Mouse (Mus musculus) megakaryocyte, embryonic 14.5 days (primary cell): ENCODE data around the gene Ppcdc. TPM values are rescaled to one million over a fixed set of nuclear protein-coding genes. Genes with fewer than 3 reads are reported as not detected.

ENCODE experiments used
- H3K27me3 ChIP-seq: replicated peaks from 2 replicates; pipeline ENCODE3; 2012; ENCODE audit warnings: inconsistent platforms
- H3K36me3 ChIP-seq: replicated peaks from 2 replicates; pipeline ENCODE3; 2012; ENCODE audit warnings: low read length, inconsistent platforms, mixed read lengths
- H3K4me1 ChIP-seq: 2 replicates; pipeline ENCODE4 v1.6.1; 2012; ENCODE audit warnings: inconsistent platforms
- H3K4me3 ChIP-seq: replicated peaks from 2 replicates; pipeline ENCODE3; 2012; ENCODE audit warnings: moderate library complexity, mild to moderate bottlenecking, inconsistent platforms
- H3K9me3 ChIP-seq: 2 replicates; pipeline ENCODE4 v1.6.1; 2012; ENCODE audit warnings: inconsistent platforms
- FLI1 ChIP-seq: IDR thresholded peaks from 2 replicates; pipeline ENCODE4 v1.6.1; 2012; ENCODE audit warnings: low read length, inconsistent platforms, mixed read lengths
- GATA1 ChIP-seq: IDR thresholded peaks from 3 replicates; pipeline ENCODE4 v1.6.1; 2012; ENCODE audit warnings: mixed read lengths, low read length, inconsistent platforms, borderline replicate concordance
- polyA plus RNA-seq: library from polyadenylated mRNA; stranded (reverse); fragments of >175 nt; gene quantifications from 2 replicates; pipeline ENCODE4 v1.2.3, GENCODE M21; 2012; ENCODE audit warnings: low replicate concordance; ENCODE audit not compliant: insufficient read depth

Ppcdc gene
- polyA plus RNA-seq, 1 experiment = 20.9 TPM

DNA sequence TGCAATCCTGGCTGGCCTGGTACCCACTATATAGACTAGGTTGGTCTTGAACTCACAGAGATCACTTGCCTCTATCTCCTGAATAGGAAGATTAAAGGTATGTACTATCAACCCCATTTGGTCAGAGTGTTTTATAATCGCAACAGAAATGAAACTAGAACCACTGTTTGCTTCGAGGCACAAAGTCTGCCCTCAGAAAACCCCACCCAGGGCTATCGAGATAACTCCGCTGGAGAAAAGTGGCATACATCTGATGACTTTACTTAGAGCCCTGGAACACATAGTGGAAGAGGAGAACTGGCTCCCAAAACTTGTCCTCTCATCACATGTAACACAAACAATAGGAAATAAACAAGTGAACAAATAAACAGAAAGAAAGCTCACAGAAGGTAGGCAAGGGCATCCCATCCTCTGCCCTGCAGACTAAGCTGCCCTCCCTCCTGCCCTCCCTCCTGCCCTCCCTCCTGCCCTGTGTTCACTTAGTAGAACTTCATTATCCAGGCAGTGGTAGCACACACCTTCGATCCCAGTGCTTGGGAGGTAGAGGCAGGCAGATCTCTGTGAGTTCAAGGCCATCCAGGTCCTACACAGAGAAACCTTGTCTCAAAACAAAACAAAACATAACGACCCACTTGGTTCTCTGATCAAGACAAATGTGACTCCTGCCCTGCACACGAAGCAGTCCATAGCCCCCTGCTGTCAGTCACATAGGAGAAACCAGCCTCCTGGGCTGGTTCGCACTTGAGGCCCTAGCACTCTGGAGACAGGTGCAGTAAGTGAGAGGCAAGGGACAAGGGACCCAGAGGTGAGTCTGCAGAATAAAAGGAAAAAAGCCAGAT, 12.9 kb upstream of the Ppcdc start:
- TF ChIP-seq GATA1 (no peak), FLI1 (no peak)
- Histone ChIP-seq H3K36me3 (peaks cover 63% of the 10 kb centered on the region), H3K4me1 (peaks cover 29% of the 10 kb centered on the region), H3K9me3 (peaks cover 8% of the 10 kb centered on the region), H3K4me3 (no peak overlapping the region), H3K27me3 (peaks cover 4% of the 10 kb centered on the region)

DNA sequence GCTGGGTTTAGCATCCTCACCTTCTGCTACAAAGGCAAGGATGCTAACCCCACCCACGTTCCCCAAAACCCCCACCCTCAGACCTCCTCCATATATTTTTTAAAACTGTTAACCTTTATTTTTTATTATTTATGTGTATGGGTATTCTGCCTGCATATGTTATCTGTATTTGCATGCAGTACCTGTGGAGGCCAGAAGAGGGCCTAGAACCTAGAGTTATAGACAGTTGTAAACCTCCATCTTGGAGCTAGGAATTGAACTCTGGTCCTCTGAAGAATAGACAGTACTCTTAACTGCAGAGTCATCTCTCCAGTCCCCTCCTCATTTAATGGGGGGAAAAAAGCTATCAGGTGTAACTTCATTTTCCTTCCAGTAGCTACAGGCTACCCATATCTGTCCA, 9.8 kb upstream of the Ppcdc start:
- Histone ChIP-seq H3K36me3 (peaks cover 89% of the 10 kb centered on the region), H3K4me3 (no peak overlapping the region), H3K4me1 (peaks cover 13% of the 10 kb centered on the region), H3K27me3 (peaks cover 14% of the 10 kb centered on the region), H3K9me3 (peaks cover 8% of the 10 kb centered on the region)
- TF ChIP-seq GATA1 = no peak
- TF ChIP-seq FLI1 = no peak

DNA sequence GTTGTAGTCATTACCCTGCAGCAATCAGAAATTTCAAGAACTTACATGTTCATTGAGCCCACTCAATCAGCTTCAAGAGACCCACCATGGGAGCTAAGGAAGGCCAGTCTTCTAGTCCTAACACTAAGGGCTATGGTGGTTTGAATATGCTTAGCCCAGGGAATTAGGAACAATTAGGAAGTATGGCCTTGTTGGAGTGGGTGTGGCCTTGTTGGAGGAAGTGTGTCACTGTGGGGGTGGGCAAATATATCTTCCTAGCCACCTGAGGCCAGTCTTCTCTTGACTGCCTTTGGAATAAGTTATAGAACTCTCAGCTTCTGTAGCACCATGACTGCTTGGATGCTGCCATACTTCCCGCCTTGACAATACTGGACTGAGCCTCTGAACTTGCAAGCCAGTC, 696 bp upstream of the Ppcdc start:
- no peaks in the 10 kb centered on the region for H3K9me3 ChIP-seq
- H3K36me3 ChIP-seq = peaks cover 73% of the 10 kb centered on the region
- H3K27me3 ChIP-seq = peaks cover 8% of the 10 kb centered on the region
- peaks cover 57% of the 10 kb centered on the region for H3K4me1 ChIP-seq
- TF ChIP-seq FLI1 = no peak
- no peak for TF ChIP-seq GATA1
- peak overlapping the region; percentile 50 for H3K4me3 ChIP-seq

DNA sequence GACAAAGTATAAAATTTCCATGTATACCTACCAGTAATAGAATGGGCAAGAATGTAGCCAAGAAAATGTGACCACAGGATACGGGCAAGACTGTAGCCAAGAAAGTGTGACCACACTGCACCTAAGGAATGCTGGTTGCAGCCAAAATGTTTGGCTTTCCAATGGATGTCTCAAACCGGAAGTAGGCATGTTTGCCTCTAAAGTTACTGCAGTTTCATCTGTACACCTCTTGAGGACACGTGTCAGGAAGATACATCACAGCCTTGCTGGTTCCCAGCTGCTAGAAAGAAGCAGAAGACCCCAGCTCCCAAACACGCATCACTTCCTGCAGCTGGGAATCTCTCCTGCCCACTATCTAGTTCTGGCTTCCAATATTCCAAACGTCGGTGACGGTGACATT, 841 bp downstream of the Ppcdc start:
- no peaks in the 10 kb centered on the region for H3K27me3 ChIP-seq
- peaks cover 72% of the 10 kb centered on the region for H3K4me1 ChIP-seq
- peak overlapping the region; percentile 94 for H3K4me3 ChIP-seq
- no peaks in the 10 kb centered on the region for H3K9me3 ChIP-seq
- no peak for TF ChIP-seq FLI1
- no peak for TF ChIP-seq GATA1
- H3K36me3 ChIP-seq = peaks cover 75% of the 10 kb centered on the region

DNA sequence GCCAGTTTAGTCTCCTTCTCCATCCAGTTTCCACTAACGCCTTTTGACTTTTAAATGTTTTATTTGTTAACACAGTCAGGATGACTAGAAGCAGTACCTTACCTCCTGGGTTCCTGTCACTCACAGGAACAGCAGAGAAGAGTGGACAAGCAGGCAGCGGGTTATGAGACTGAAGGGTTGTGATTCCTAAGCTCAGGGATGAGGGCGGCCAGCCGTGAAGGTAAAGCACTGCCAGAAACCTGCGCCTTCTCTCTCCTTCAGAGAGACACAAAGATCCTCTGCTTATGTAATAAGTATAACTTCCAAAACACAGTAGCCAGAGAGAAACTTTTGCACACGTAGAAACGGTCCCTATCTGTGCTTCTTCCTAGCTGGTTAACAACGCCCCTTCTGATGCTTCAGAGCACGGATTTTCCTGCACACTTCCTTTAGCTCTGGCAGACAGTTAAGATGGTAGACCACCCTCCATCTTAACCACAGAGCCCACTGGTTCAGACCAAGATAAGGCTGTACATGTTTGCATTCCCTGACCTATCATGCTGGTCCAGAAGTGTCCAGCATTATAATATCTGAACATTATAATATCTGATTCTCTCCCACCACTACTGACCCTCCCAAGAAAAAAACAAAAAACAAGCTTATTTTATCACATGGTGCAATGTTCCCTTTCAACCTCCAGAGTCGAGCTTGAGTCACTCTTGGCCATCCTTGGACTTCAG, 1.9 kb downstream of the Ppcdc start:
- H3K4me3 ChIP-seq = no peak overlapping the region
- no peaks in the 10 kb centered on the region for H3K9me3 ChIP-seq
- no peaks in the 10 kb centered on the region for H3K27me3 ChIP-seq
- H3K4me1 ChIP-seq = peaks cover 82% of the 10 kb centered on the region
- TF ChIP-seq FLI1 = no peak
- no peak for TF ChIP-seq GATA1
- peaks cover 70% of the 10 kb centered on the region for H3K36me3 ChIP-seq

DNA sequence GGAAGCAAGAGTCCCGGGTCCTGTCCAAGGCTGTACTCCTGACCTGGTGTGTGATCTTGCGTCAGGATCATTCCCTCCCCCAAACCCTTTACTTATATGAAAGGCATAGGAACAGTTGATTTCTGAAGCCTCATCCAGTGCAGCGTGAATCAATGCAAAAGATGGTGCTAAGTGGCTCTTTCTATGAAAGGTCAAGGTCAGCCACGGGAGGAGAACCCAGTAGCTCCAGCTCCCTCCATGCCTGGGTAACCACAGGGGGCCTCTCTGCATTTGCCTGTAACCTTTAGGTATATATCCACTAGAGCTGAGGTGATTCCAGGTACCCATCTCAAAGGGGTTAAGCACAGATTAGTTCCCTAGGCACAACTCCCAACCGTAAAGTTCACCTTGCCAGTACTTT, 3.8 kb downstream of the Ppcdc start:
- peaks cover 69% of the 10 kb centered on the region for H3K36me3 ChIP-seq
- no peak for TF ChIP-seq GATA1
- TF ChIP-seq FLI1 = no peak
- H3K4me1 ChIP-seq = peaks cover 88% of the 10 kb centered on the region
- H3K27me3 ChIP-seq = no peaks in the 10 kb centered on the region
- H3K9me3 ChIP-seq = no peaks in the 10 kb centered on the region
- no peak overlapping the region for H3K4me3 ChIP-seq

DNA sequence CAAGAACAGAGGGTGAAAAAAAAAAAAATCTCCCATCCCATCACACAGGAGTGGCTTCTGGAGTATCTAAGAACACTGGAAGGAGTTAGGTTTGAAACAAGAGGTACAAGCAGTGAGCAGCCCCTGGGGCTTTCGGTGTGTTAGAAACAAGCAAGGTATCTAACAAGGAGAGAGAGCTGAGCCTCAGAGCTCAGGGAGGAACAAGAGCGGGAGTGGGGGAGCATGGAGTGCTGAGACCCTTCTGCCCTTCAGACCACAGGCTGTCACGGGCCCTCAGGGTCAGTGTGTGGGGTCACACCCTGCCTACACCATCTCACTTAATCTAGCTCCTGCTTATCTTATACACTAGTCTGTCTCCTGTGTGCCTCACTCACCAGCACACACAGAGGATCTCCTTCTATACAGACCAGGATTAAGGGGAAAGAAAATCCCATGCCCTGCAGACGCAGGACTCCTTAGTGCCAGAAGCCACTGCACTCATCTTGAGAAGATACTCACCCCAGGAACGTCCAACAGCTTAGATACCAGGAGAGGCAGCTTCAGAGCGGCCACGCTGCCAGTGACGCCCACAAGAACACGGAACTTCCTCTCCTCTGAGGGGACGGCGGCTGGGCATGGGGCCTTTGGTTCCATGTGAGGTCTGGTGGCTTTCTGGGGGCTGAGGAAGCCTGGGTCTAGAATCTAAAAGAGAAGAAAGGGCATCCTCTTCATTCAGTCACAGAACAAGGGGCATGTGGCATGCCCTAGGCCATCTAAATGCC, 5.3 kb downstream of the Ppcdc start:
- no peak overlapping the region for H3K4me3 ChIP-seq
- H3K36me3 ChIP-seq = peaks cover 77% of the 10 kb centered on the region
- no peaks in the 10 kb centered on the region for H3K9me3 ChIP-seq
- peaks cover 84% of the 10 kb centered on the region for H3K4me1 ChIP-seq
- no peaks in the 10 kb centered on the region for H3K27me3 ChIP-seq
- TF ChIP-seq GATA1 (no peak), FLI1 (no peak)

DNA sequence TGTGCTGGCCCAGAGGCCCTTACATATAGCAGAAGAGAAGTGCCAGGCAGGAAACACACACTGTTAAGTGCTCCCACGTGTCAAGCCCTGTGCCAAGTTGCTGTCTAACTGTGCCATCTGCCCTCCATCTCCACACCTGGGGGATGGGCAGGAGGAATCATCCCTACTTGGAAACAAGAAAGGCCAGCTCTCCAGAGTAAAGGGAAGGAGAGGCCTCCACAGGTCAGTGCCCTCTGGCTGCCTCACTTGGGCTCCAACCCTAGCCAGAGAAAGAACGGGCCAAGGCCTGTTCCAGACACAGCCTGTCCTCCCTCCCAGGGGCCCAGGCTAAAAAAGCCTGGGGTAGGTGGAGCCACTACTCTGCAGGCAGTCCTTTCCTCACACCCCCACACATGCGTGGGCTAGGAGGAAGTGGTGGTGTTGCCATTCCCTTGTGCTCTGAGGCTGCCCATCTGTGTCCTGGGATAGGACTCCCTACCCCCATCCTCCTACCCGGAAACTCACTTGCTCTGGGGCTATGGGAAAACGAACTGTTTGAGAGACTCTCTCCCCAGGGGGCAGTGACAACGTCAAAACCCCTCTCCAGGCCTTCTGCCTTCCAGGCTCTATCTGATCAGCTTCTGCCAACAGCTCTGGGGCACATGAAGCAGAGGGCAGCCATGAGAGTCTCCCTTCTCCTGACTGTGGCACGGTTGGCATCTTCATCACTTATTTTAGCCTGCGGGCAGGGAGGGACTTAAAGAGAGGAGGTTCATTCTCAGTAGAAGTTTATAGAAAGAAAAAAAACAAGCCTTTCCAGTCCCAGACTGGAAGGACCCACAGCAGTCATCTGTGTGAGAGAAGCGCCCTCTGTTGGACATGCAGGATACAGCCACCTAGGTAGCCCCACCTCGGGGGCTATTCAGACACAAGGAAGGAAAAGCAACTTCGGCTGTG, 6.6 kb downstream of the Ppcdc start:
- peak; percentile 76; the same call in 2 of the 3 replicates for TF ChIP-seq GATA1
- no peak for TF ChIP-seq FLI1
- H3K9me3 ChIP-seq = no peaks in the 10 kb centered on the region
- peaks cover 89% of the 10 kb centered on the region for H3K36me3 ChIP-seq
- H3K27me3 ChIP-seq = no peaks in the 10 kb centered on the region
- peak overlapping the region; percentile 84 for H3K4me3 ChIP-seq
- H3K4me1 ChIP-seq = peaks cover 84% of the 10 kb centered on the region

DNA sequence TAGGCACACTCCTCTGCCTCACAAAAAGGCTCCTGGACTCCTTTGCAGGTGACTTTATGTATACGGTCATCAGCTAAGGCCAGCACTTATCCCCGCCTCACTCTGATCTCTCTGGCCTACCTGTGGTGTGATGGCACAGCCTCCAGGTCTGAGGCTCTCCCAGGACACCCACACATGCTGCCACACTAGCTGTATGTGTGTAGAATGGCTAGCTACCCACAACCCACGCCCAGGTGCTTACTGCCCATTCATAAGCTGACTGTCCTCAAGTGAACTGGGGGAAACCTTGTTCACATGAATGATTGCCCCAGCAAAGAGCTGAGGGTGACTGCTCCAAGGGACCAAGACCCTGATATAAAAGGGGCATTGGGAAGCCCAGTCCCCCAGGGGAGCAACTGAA, 7.4 kb downstream of the Ppcdc start:
- Histone ChIP-seq H3K4me3 (no peak overlapping the region), H3K27me3 (no peaks in the 10 kb centered on the region), H3K4me1 (peaks cover 84% of the 10 kb centered on the region), H3K36me3 (peaks cover 91% of the 10 kb centered on the region), H3K9me3 (no peaks in the 10 kb centered on the region)
- TF ChIP-seq GATA1 (no peak), FLI1 (no peak)

DNA sequence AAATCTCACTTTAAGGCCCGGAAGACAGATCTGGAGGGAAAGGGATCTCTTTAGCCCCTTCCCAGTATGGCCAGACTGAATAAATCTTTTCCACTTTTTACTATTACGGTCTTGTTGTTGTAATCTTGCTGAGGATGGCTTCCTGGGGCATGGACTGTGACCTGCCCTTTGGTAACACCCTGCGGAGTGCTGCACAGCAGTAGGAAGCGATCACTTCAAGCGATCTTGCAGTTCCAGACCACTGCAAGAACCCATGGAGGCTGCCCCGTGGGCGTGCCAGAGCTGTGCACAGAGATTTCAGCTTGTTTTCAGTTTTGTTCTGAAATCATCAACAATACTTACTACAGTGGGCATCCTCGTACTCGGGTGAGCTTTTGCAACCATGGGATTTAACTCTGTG, 8.7 kb downstream of the Ppcdc start:
- Histone ChIP-seq H3K4me3 (no peak overlapping the region), H3K27me3 (no peaks in the 10 kb centered on the region), H3K4me1 (peaks cover 87% of the 10 kb centered on the region), H3K36me3 (peaks cover 90% of the 10 kb centered on the region), H3K9me3 (no peaks in the 10 kb centered on the region)
- TF ChIP-seq FLI1 (no peak), GATA1 (no peak)
